Mouse (Mus musculus) kidney, adult 8-10 months (tissue): ENCODE results near the gene Pcif1.
A peak's percentile ranks its signal among the peaks of the same experiment; 100 is the strongest.

Experiments used
- DNase-seq, 2 experiments: peaks; one replicate each; pipeline ENCODE4 v3.0.0; 2022

Pcif1 gene

DNA sequence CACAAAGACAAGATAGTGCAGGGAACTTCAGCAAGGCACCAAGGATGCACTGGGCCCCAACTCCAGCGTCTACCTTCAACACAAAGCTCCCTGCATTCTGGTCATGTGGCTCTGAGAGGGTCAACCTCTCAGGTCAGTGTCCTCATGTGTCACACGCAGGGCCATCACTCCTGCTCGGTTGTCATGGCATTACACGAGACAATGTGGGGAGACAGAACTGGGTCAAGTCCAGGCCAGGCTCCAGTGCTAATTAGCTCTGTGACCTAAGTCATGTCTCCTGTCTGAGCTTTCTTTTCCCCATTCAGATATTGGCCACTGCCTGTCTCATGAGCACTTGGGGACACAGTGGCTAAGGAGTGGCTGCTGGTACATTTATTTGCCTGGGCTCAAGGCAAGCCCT is 44.2 kb downstream of the Pcif1 start:
- DNase-seq: no peak

DNA sequence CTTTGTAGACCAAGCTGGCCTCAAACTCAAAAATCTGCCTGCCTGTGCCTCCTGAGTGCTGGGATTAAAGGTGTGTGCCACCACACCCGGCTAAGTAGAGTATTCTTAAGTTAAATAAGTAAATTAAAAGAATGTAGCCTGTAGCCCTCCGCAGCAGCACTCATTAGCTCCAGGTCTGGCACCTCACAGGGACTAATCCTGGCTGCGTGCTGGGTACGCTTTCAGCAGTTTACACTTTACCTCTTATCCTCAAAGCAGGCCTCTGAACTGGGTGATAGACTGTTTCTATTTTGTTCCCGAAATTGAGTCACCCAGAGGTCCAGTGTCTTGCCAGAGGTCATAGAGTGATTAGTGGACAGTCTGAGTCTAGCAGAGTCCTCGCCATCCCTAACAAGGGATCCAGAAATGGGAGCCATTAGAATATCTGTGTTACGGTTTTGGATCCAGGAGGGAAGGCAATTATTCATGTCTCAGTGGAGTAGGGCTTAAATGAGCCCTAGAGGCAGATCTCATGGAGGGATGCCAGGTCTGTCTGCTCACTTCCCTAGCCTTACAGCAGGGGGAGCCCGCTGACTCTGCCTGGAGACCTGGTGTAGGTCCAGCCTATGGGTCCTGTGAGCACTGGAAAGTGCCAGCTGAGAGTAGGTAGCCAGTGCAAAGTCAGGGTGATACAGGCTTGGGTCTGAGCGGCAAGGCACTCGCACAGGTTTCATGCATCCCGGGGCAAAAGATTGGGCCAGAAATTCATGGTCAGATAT is 45.2 kb downstream of the Pcif1 start:
- DNase-seq: peak; percentile 87 to 96

- DNase-seq: no peak
Measured at GRCm38 (mm10) chr2:164930706-164931581, 51.8 kb downstream of the Pcif1 start.

DNA sequence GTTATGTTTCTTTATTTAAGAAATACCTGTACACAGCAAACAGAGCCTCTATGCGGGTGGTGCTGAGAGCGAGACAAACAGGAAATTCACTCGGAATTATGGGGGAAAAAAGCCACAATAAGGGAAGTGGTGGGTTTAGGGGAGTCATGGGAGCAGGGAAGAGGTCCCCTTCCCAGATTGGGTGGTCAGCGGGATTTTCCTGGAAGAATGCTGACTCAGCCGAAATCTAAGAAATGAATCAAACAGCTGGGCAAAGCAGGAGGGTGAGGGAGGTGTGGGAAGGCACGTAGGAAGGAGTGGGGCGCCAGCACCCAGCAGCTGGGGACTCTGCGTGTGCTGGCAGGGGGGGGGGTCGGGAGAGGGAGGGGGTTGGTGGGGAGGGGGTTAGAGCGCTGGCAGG is 54.4 kb downstream of the Pcif1 start:
- no peak for DNase-seq

- DNase-seq: no peak
Measured at GRCm38 (mm10) chr2:164935991-164936390, 56.9 kb downstream of the Pcif1 start.

DNA sequence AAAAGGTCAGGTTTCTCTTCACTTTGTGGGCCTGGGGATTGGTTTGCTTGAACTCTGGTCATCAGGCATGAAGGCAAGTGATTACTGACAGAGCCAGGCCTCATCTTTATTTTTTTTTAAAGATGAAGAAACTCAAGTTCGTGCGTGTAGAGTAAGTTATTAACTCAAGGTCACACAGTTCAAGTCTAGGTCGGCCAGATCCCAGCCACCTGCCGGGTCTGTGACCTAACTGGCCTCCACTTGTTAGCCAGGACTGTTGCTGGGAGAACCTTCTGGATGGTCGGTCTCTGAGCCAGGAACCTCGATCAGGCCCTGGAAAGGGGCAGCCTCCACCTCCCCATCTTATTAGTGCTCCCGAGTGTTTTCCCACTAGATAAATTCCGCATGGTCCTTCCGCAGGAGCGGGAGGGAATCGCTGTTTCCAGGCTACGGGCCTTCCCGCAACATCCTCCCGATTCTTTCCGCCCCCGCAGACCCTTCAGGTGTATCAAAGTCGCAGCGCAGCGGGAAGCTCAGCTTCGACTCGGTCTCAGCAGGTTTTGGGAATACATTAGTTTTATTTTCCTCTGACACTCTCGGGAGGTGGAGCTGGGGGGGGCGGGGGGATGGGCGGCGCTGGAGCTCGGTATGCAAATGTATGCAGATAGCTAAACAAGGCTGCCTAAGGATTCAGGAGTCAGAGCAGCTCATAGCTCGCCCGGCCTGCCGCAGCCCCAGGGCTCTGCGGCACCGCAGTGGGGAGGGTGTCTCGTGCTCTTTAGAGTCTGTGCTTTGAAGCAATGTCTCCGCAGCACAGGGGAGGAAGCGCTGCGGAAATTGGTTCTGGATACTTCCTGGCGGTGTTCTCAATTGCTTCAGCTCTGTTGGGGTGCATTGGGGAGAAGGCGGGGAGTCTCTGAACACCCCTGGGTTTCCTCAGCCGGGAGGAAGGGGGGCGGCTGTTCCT is 59.3 kb downstream of the Pcif1 start:
- DNase-seq: peak; percentile 42 to 52

DNA sequence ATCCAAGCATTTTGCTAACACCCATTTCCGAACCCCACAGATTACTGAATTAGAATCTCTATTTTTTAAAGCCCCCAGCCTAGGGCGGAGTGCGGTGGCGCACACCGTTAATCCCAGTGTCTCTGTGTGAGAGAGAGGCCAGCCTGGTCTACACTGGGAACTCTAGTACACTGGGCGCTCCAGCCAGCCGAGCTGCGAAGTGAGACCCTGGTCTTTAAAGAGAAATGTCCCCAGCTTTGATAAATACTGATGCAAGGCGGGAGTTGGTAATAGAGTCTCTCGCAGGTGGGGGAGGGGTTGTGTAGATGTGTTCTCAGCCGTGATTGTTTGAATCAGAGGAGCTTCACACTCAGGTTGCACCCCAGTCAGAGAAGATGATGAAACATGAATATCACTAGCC is 60.0 kb downstream of the Pcif1 start:
- no peak for DNase-seq

DNA sequence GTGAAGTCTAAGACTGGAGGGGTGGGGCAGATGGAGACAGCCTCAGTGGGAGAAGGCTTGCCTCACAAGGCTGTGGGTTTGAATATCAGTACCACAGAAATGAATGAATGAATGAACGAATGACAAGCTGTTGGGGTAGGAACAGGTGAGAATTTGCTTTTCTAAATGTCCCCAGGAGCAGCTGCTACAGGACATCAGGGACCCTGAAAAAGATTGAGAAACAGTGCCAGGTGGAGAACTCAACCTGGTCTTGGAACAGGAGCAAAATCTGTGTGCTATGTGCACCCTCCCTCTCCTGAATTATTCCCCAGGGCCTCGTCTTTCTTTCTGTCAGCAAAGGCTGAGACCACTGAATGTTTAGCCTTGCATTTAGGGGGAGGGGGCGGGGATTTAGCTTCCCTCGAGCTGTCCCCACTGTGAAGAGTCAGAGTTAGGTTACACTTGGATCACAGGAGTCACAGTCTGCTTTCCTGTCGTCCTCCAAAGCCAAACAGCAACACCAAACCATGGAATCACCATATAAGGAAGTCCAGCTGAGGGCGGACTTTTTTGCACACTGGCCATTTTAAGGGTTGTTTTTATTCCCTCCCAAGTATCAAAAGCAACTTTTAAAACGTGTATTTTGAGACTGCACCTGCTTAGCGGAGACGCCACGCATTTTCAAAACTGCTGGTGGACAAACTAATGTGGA is 61.2 kb downstream of the Pcif1 start, which contains the start of gene Mmp9:
Gene Mmp9, plus strand, starts transcription at position 641 of the 691 bp plus-strand sequence.
- DNase-seq: no peak

DNA sequence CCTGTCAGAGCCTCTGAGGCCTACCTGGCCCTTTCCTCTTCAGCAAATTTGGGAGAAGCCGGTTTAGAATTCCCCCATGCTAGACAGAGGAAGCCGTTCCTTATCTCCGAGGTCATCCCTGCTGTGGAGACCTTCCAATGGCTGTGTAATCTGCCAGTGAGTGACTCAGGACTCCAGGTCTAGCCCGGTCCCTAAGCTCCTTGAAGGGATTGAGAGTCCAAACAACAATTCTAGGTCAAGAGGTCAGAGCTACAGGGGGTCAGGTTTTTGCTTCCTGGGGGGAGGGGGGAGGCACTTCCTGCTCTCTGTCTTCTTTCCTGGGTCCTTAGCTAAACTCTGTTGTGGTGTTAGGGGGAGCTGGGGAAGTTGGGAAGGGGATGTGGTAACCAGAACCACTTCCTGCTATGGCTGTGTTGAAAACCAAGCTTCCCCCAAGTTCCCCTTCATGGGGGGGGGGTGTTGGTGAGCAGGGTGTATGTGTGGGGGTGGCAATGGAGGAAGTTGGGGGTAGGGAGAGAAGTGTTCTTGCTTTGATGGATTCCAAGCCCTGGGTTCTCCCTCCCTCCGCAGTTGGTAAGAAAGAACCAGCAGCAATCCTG is 63.7 kb downstream of the Pcif1 start:
- no peak for DNase-seq
